Mouse (Mus musculus) hindbrain, postnatal 0 days (tissue): ENCODE data around the gene Lama1. TPM values are rescaled to one million over a fixed set of nuclear protein-coding genes. Genes with fewer than 3 reads are reported as not detected.

Experiments used
- ATAC-seq: fragments of 200-750 bp; cut with Nextera tagmentation; 2 replicates; pipeline ENCODE4 v1.8.0; 2017; ENCODE audit warnings: mild to moderate bottlenecking, moderate TSS enrichment, moderate library complexity
- DNase-seq: peaks from one replicate; pipeline ENCODE4 v3.0.0-alpha.2; 2015; ENCODE audit warnings: low spot score
- H3K27ac ChIP-seq: fragments of 300-500 bp; sonication (generic); 2 replicates; pipeline ENCODE4 v1.5.1; 2014; ENCODE audit warnings: mild to moderate bottlenecking
- H3K27me3 ChIP-seq: fragments of 300-500 bp; sonication (generic); 2 replicates; pipeline ENCODE4 v1.6.1; 2014; ENCODE audit warnings: low read length, mixed read lengths; ENCODE audit not compliant: insufficient read depth
- H3K36me3 ChIP-seq: fragments of 300-500 bp; sonication (generic); 2 replicates; pipeline ENCODE4 v1.6.1; 2014; ENCODE audit warnings: low read length, mixed read lengths; ENCODE audit not compliant: insufficient read depth
- H3K4me1 ChIP-seq: fragments of 300-500 bp; sonication (generic); 2 replicates; pipeline ENCODE4 v1.6.1; 2014; ENCODE audit warnings: antibody characterized with exemption, low read length, mixed read lengths; ENCODE audit not compliant: insufficient read depth
- H3K4me2 ChIP-seq: fragments of 300-500 bp; sonication (generic); 2 replicates; pipeline ENCODE4 v1.6.1; 2014; ENCODE audit warnings: low read depth, mild to moderate bottlenecking, low read length, moderate library complexity, mixed read lengths
- H3K4me3 ChIP-seq: fragments of 300-500 bp; sonication (generic); 2 replicates; pipeline ENCODE4 v1.5.1; 2014; ENCODE audit warnings: low read length
- H3K9ac ChIP-seq: fragments of 300-500 bp; sonication (generic); replicated peaks from 2 replicates; pipeline ENCODE4 v1.6.1; 2014; ENCODE audit warnings: mild to moderate bottlenecking, low read length, moderate library complexity, mixed read lengths
- H3K9me3 ChIP-seq: fragments of 300-500 bp; sonication (generic); 2 replicates; pipeline ENCODE4 v1.6.1; 2016; ENCODE audit warnings: low read length, mixed read lengths
- CTCF ChIP-seq: IDR thresholded peaks from 2 replicates; pipeline ENCODE4 v1.5.1; 2016; ENCODE audit warnings: antibody characterized with exemption, control low read depth, low read depth
- WGBS: fragments of 180-500 bp; shearing (Covaris S2); extraction: QIAGEN DNeasy Blood & Tissue Kit; methylation state at CpG from one replicate; pipeline ENCODE4 v1.1.7; 2014; 5-methylcytosine and 5-hydroxymethylcytosine counted together
- polyA plus RNA-seq: library from polyadenylated mRNA; unstranded; fragments of >200 nt; fragmentation: Nextera tagmentation; extraction: Ambion mirVana; gene quantifications from 2 replicates; pipeline ENCODE4 v1.2.1, GENCODE M21; 2015
- total RNA-seq: library from RNA; depleted of rRNA; stranded (reverse); fragments of >200 nt; gene quantifications from 2 replicates; pipeline ENCODE4 v1.2.3, GENCODE M21; 2014

Gene Lama1
- total and polyA plus RNA-seq, 2 experiments from 2014 or later = 2.8 to 18.4 TPM

- peak; percentile 66 for TF ChIP-seq CTCF
- peak; percentile 53 for DNase-seq
- H3K4me3 ChIP-seq = no peak overlapping the region
- ATAC-seq = no peak
- 77% methylated on average over 9 of the region's 9 CpGs for WGBS
- H3K27me3 ChIP-seq = no peaks in the 10 kb centered on the region
- H3K4me2 ChIP-seq = no peak overlapping the region
- H3K9me3 ChIP-seq = no peaks in the 10 kb centered on the region
- H3K4me1 ChIP-seq = no peaks in the 10 kb centered on the region
- H3K27ac ChIP-seq = no peak overlapping the region
- H3K36me3 ChIP-seq = peaks cover 7% of the 10 kb centered on the region; the same call in 1 of the 2 replicates
- H3K9ac ChIP-seq = no peak overlapping the region
These were observed 79.7 kb downstream of the Lama1 start for GRCm38 (mm10) chr17:67776764-67777163.

GRCm38 (mm10) chr17:67779812-67780211, 82.8 kb downstream of the Lama1 start:
- Histone ChIP-seq H3K4me2 (no peak overlapping the region), H3K36me3 (no peaks in the 10 kb centered on the region), H3K4me1 (no peaks in the 10 kb centered on the region), H3K9me3 (no peaks in the 10 kb centered on the region), H3K4me3 (no peak overlapping the region), H3K9ac (no peak overlapping the region), H3K27me3 (no peaks in the 10 kb centered on the region), H3K27ac (no peak overlapping the region)
- peak; percentile 66 for TF ChIP-seq CTCF
- WGBS = 70% methylated on average over 4 of the region's 4 CpGs
- ATAC-seq = peak; percentile 49; the same call in 1 of the 2 replicates
- peak; percentile 61 for DNase-seq

- ATAC-seq = no peak
- H3K4me3 ChIP-seq = no peak overlapping the region
- H3K9ac ChIP-seq = no peak overlapping the region
- peaks cover 7% of the 10 kb centered on the region; the same call in 1 of the 2 replicates for H3K36me3 ChIP-seq
- TF ChIP-seq CTCF = no peak
- no peaks in the 10 kb centered on the region for H3K9me3 ChIP-seq
- H3K27ac ChIP-seq = no peak overlapping the region
- H3K4me1 ChIP-seq = no peaks in the 10 kb centered on the region
- 94% methylated on average over 10 of the region's 10 CpGs for WGBS
- no peaks in the 10 kb centered on the region for H3K27me3 ChIP-seq
- H3K4me2 ChIP-seq = no peak overlapping the region
- no peak for DNase-seq
These were observed 94.0 kb downstream of the Lama1 start for GRCm38 (mm10) chr17:67791091-67791490.

GRCm38 (mm10) chr17:67809171-67809570, 112.1 kb downstream of the Lama1 start:
- H3K4me3 ChIP-seq = no peak overlapping the region
- H3K4me2 ChIP-seq = no peak overlapping the region
- H3K27ac ChIP-seq = no peak overlapping the region
- no peaks in the 10 kb centered on the region for H3K27me3 ChIP-seq
- no peak overlapping the region for H3K9ac ChIP-seq
- H3K4me1 ChIP-seq = no peaks in the 10 kb centered on the region
- H3K36me3 ChIP-seq = peaks cover 11% of the 10 kb centered on the region; the same call in 1 of the 2 replicates
- ATAC-seq (no peak), DNase-seq (no peak)
- no peaks in the 10 kb centered on the region for H3K9me3 ChIP-seq
- 89% methylated on average over 16 of the region's 16 CpGs for WGBS
- TF ChIP-seq CTCF = no peak

GRCm38 (mm10) chr17:67813666-67814065, 116.6 kb downstream of the Lama1 start:
- H3K4me2 ChIP-seq = no peak overlapping the region
- 86% methylated on average over 6 of the region's 6 CpGs for WGBS
- no peak for TF ChIP-seq CTCF

GRCm38 (mm10) chr17:67815720-67816119, 118.7 kb downstream of the Lama1 start:
- Histone ChIP-seq H3K4me1 (no peaks in the 10 kb centered on the region), H3K27me3 (no peaks in the 10 kb centered on the region), H3K27ac (no peak overlapping the region), H3K9ac (no peak overlapping the region), H3K4me2 (no peak overlapping the region), H3K4me3 (no peak overlapping the region), H3K36me3 (peaks cover 11% of the 10 kb centered on the region; the same call in 1 of the 2 replicates), H3K9me3 (no peaks in the 10 kb centered on the region)
- no peak for TF ChIP-seq CTCF
- ATAC-seq = no peak
- 92% methylated on average over 11 of the region's 11 CpGs for WGBS
- no peak for DNase-seq

More at GRCm38 (mm10) chr17:67813666-67814065, 116.6 kb downstream of the Lama1 start:
- no peak for ATAC-seq
- Histone ChIP-seq H3K9ac (no peak overlapping the region), H3K27me3 (no peaks in the 10 kb centered on the region), H3K36me3 (peaks cover 18% of the 10 kb centered on the region; the same call in 1 of the 2 replicates), H3K9me3 (no peaks in the 10 kb centered on the region), H3K27ac (no peak overlapping the region), H3K4me1 (no peaks in the 10 kb centered on the region), H3K4me3 (no peak overlapping the region)
- DNase-seq = no peak

DNA sequence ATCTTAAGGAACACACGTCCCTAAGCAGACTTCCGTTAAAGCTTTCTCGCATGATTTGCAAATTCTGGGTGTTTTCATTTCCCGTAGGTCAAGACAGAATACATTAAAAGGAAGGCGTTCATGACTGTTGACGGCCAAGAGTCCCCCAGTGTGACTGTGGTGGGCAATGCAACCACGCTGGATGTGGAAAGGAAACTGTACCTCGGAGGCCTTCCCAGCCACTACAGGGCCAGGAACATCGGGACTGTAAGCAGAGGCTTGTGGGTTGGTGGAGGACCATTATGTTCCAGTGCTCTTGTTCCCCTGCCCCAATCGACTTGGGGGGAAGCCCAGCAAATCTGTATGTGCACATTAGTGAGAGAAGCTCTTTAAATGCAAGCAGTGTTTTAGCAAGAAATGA, 119.9 kb downstream of the Lama1 start:
- Histone ChIP-seq H3K4me3 (no peak overlapping the region), H3K9ac (no peak overlapping the region), H3K27ac (no peak overlapping the region), H3K36me3 (peaks cover 7% of the 10 kb centered on the region; the same call in 1 of the 2 replicates), H3K4me2 (no peak overlapping the region), H3K4me1 (no peaks in the 10 kb centered on the region), H3K27me3 (no peaks in the 10 kb centered on the region), H3K9me3 (no peaks in the 10 kb centered on the region)
- DNase-seq (no peak), ATAC-seq (no peak)
- 93% methylated on average over 10 of the region's 10 CpGs for WGBS
- no peak for TF ChIP-seq CTCF
